Mouse (Mus musculus): ENCODE data around the gene Fam169b.
A peak's percentile ranks its signal among the peaks of the same experiment; 100 is the strongest.

Gene Fam169b

DNA sequence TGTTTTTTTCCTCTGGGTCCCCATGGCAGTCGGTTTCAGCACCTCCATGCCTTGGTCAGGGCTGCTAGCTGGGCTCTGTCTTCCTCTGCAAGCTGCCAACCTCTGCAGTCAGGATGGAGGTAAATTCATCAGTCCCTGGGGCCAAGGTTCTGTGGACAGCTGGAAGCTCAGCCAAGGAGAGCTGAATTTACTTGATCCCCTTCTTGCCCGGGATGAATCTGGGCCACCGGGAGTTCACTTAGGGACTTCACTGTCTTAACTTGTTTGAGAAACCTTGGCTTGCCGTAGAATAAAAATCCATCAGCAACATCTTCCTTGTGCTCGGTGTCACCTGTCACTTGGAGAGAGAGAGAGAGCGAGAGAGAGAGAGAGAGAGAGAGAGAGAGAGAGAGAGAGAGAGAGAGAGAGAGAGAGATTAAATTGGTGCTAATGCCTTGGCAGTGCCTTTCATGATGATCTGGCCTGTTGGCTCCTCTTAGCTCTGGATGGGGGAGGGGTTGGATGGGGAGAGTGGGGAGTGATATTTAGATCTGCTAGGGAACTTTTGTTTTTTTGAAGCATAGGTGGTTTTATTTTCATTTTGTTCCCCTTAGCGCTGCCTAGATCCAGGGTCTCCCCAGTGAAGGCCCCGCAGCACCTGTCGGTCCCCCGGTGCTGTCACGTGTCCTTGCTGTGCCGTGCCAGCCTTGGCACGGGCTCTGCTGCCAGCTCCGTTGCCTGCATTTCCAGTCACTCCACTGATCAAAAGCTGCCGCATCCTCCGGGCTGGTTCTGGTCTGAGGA, 44.6 kb downstream of the Fam169b start:
- DNase-seq (ENCODE audit: low spot score in 2 of 2), result peak in 1 of 2 experiments; percentile 48

DNA sequence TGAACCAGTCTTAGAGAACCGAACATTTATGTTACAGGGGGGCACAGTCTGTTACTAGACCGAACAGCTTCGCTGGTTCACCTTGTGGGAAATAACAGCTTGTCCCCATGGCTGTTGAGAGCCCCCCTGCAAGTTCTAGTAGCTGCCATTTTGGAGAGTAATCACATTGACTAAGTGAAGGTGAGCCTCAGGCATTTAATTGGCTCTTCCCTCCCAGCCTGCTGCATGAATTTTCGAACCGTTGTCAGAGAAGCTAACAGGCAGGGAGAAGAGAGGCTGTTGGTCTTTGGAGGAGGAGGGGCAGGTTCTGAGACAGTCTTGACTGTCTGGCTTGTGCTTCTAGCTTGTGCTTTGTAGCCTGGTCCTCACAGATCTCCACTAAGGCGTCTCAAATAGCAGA, 45.3 kb downstream of the Fam169b start:
- peak in 1 of 2 experiments; percentile 6 for DNase-seq (ENCODE audit: low spot score in 2 of 2)

DNA sequence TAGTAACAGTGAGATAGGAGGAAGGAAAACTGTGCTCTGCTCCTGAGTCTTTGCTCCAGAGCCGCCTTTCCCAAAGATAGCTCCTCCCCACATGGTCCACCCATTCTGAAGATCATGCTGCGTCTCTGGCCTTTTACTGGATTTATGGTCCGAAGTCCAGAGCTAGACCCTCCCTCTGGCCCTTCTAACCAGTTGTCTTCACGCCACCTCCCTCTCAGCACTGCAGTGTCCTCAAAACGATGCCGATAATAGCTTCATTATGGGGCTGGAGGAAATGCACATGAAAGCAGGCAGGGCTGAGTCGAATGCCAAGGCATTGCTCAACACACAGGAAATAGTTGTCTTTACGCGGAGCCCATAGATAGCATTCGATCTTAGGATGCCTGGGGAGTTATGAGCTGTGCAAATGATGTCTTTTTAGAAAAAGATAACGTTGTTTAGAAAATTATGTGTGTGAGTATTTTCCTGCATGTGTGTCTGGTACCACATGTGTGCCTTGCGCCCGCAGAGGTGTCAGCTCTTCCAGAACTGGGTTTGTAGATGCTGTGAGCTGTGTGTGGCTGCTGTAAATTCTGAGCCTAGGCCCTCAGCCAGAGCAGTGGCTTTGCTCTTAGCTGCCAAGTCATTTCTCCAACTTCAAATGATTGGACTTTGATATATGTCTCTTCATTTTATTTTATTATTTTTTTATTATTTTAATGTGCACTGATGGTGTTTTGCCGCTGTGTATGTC, 46.6 kb downstream of the Fam169b start:
- DNase-seq (ENCODE audit: low spot score in 2 of 2), result no peak

DNA sequence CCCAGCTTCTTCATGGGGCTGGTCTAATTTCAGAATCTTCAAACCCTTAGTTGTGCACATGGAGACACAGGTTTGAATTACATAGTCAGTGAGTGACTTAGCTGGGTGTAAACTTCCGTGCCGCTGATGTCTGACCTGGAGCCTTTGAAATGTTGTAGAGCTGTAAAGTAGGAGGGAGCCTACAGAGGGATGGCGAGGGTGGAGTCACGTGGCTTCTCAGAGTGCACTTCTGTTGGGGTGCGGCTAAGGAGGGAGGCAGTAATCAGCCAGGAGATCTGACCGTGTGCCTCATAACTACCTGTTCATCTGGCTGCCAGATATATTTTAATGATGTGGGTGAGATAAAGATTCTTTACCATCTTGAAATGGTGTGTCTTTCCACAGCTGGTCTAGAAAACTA, 49.4 kb downstream of the Fam169b start:
- DNase-seq (ENCODE audit: low spot score in 2 of 2), result no peak

DNA sequence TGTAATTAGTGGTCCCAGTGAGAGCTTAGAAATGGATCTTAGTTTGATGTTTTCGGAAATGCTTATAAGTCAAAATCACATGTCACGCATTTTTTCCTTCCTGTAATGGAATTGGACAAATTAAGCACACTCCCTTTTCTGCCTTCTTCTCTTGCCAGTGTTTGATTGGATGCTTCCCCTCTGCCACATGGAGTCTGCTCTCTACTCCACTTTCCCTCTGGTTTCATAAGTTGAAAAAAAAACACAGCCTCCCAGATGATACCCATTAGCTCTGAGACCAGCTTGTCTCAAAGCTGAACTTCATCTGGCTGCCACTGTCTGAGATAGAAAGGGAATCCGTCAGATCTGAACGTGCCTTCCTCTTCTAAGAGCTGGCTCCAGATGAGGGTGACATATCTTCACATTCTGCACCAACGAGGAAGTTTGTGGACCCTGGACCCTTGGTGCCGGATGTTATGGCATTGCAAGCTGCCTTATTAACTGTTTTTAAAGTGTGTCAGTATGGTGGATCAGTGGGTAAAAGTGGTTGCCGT, 52.6 kb downstream of the Fam169b start:
- DNase-seq (ENCODE audit: low spot score in 2 of 2), result no peak

DNA sequence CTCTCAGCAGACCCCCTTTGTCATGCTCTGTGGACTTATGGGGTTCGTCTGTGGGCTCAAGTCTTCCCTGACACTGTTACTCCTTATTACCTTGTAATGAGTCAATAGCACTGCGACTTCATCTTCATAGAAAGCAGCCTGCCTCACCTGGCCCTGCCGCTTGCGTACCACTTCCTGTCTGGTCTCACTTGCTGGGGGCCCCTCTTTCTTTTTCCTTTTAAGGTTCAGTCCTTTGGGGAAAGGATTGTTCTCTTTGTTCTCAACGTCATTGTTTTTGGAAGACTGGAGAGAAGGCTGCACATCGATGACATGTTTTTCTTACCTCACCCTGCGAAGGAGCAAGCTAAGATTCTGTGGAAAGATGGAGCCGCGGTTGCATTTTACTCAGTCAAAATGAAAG, 55.4 kb downstream of the Fam169b start:
- DNase-seq (ENCODE audit: low spot score in 2 of 2), result no peak

DNA sequence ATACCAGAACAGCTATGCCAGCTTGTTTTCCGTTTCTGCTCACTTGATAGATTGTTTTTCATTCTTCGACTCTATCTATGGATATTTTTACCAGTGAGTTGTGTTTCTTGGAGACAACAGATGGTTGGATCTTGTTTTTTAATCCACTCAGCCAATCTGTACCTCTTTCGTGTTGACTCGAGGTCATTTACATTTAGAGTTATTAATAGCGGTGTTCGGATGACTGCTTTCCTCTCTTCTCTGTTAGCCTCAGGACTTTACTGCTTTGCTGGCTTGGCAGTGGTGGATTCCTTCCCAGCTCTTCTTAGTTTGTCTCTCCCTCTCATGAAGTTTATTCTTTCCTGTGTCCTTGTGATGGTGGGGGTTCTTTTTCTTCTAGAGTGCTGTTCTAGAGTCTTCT, 59.2 kb downstream of the Fam169b start:
- DNase-seq (ENCODE audit: low spot score in 2 of 2), result no peak

DNA sequence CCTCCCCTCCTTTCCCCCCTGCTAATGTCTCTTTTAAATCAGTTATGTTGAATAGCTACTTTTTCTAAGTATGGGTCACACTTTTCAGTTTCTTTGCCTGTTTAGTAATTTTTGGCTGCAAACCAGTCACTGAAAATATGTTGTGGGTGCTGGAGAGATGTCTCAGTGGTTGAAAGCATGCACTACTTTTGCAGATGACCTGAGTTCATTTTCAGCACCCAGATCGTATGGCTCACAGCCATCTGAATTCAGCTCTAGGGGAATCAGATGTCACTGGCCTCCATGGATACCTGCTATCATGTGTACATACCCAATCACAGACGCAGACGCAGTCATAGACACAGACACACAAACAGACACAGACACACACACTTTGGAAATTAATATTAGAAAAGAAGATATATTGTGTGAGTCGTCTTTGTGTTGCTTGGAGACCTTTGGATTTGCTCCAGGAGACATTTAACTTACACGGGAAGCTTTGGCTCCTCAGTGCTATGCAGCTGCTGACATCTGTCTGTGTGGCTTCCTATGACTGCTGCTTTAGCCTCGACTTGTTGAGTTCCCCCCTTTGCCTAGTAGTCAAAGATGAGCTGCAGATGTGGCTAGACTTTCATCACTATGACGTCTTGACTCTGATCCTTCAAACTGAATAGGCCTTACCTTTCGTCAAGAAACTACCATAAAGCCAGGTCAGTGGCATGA, 63.6 kb downstream of the Fam169b start:
- no peak for DNase-seq (ENCODE audit: low spot score in 2 of 2)

DNA sequence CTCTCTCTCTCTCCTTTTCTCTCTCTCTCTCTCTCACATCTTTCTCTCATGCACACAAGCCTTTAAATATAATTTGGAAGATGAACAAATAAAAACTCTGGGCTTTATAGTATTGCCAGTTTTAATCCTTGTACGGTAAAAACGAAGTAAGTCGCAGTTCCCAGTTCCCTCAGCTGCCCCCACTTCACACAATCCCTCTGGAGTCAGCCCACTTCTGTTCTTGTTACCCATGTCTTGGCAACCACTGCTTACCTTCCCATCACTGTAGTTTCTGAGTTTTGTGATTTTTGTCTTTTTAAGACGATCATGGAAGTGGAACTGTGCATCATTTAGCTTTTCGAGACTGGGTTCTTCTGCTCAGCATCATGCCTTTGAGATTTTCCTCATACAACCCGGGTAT, 65.0 kb downstream of the Fam169b start:
- no peak for DNase-seq (ENCODE audit: low spot score in 2 of 2)

DNA sequence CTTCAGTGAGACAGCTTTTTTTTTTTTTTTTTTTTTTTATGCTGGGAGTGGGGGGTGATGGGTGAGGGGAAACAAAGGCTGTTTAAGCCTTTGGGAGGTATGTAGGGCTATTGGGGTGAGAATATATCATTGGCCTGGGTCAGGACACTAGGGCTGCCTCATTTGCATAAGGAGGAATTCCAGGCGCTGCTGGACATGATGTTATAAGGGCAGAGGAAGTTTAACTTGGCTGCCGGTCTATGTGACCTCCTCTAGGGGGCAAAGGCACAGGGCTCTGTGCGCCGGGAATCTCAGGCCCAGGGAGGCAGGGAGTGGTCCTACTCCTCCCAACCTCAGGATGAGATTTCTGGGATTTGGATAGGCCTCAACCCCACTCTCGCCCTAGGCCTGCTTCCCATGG, 70.9 kb downstream of the Fam169b start:
- DNase-seq (ENCODE audit: low spot score in 2 of 2), result no peak

DNA sequence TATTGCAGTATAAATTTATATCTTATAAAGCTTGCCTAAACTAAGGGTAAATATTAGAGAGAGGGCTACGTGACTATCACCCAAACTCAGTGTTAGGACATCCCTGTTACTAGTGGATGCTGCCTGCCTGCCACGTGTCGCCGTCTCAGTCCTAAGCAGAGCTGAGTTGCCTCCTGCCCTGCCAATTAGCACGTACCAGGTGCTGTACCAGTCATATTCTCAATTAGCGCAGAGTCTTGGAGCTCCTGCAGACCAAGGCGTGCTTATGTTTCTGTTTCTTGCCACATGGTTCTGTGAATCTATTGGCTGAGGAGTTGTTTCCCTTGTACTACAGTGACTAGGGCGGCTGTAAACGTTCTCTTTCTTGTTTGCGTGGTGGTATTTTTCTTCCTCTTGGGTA, 72.3 kb downstream of the Fam169b start:
- DNase-seq (ENCODE audit: low spot score in 2 of 2), result no peak

DNA sequence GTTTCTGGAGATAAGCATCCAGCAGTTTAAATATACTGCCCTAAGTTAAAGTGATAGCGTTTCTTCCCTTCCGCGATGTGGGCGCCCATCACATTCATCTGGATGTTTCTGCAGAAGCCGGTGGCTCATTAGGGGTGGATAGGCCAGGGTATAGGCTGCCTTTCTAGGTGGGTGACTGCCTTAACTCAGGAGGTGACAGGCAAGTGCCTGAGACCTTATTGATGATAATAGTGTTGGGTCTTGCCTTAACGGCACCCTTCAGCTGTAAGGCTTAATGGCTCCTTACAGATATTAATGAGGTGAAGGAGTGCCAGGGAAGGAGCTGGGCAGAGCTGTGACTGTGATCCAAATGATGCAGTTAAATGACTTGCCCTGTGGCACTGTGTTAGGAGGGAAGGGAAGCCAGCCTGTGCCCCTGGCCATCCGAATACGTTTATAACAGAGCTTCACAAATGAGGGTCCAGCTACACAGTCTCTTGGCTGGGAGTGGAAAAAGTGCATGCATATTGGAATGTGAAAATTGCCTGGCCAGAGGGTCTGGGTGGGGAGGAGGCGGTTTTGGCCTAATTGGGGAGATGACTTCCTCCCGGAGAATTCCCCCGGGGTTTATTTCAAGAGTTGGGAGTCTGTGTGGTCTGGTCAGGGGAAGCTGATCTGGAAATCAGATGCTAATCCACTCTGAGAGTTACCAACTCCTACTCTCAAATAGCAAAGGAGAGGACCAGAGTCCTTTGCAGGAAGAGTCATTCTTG, 81.9 kb downstream of the Fam169b start:
- DNase-seq (ENCODE audit: low spot score in 2 of 2), result no peak

DNA sequence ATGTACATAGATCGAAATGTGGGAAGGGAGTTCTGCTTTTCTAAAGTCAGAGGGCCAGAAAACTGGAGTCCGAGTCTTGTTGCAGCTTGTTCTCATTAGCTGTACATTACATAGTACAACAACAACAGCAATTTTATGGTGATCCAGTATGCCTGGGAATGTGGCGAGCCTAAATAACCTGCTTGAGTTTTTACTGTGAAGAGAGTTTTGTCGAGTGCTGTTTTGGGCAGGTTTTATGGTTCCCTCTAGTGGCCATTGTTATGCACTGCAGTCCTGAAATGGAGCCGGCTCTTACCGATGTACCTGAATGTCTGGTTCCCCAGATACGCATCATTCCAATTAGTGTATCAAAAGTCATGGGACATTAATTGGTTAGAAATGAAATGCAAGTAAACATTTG, 83.8 kb downstream of the Fam169b start:
- DNase-seq (ENCODE audit: low spot score in 2 of 2), result peak; percentile 70 to 76

DNA sequence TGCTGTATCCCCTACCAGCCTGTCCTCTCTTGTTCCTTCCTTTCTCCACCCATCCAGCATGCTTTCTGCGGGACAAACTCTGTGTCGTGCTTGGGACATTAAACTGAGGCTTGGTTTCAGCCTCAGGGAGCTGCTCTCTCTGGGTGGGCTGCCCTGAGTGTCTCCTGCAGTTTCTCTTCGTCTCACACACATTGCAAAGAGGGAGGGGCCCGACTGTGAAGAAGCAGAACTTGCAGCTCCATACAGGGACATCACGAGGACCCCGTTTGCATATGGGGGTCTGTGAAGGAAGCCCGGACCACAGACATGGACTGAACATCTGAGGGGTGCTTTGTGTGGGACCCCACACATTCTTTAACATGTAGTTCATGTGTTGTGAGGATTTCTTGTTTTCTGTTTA, 89.0 kb downstream of the Fam169b start:
- DNase-seq (ENCODE audit: low spot score in 2 of 2), result no peak

DNA sequence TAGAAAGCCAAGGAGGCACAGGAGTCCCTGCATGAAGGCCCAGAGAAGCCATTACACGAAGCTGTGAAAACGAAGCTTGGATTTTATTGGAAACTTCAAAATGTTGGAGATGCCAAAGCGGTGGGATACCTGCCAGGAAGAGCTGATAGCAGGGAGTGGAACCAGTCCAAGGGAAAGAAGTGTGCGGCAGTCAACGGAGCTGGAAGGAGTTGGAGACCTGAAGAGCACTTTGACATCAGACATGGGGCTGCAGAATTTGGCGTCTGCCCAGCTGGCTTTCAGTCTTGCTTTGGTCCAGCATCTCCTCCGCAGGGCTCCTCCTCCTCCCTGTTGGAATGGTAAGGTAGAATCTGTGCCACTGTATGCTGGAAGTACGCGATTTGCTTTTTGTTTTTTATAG, 92.1 kb downstream of the Fam169b start:
- peak; percentile 57 to 63 for DNase-seq (ENCODE audit: low spot score in 2 of 2)

DNA sequence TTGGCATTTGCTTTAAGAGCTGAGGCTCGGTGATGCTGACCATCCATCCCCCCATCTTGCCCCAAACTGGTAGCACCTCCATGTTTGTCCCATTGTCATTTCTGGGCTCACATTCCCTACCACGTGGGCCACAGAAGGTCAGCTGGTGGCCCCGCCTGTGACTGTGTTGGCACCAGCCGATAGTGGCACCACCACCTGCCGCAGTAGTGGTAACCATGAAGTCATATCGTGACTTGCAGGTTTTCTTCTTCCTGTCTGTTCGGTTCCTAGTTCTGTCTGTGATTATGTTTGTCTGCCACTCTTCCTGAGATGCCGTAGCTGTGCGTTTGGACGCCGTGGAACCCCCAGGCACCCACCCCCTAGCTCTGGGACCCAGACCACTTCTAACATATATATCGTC, 95.3 kb downstream of the Fam169b start:
- no peak for DNase-seq (ENCODE audit: low spot score in 2 of 2)

DNA sequence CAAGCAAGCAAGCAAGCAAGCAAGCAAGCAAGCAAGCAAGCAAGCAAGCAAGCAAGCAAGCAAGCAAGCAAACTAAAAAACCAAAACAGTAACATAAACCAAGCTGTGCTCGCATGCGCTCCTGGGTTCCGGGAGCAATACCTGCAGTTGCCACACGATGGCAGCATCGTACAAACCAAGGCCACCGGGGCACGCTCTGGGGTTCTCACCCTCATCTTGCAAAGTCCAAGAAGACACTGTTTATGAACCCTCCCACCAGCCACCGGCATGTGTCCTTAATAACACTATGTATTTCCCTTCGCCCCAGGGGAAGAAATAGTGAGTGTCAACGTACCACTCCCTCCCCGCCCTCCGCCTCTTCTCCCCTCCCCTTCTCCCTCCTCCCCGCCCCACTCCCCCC, 96.1 kb downstream of the Fam169b start:
- peak; percentile 67 to 81 for DNase-seq (ENCODE audit: low spot score in 2 of 2)

DNA sequence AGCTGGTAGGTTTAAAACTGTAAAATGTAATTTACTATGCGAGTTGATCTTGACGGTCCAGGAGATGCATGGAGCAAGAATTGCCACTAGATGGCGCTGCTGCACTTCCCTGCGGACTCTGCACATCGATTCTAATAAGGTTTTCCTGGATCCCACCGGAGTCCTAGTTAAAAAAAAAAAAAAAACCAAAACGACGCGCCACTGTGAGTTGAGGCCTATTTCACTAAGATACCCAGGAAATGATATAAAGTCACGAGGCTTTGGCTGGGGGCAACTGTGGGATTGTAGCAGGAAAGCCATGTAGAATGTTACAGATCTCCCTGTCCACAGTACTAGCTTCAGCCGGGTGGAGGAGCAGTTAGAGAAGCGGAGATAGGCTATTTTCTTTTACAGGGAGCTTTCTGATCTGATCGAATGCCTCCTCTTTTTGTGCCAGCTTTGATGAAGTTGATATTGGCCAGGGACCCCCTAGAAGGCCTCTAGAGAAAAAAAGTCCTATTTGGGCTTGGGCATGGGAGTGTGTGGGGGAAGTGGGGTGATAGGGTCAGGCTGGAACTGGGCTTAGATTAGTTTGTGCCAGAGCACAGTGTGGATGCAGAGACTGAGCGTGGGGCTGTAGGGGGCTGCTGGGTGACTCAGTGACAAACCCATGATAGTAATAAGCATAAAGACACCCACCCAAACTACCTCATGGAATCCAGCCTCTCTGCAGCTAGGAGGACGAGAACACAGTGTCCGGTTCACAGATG, 100.6 kb downstream of the Fam169b start:
- DNase-seq (ENCODE audit: low spot score in 2 of 2), result peak; percentile 77 to 84

DNA sequence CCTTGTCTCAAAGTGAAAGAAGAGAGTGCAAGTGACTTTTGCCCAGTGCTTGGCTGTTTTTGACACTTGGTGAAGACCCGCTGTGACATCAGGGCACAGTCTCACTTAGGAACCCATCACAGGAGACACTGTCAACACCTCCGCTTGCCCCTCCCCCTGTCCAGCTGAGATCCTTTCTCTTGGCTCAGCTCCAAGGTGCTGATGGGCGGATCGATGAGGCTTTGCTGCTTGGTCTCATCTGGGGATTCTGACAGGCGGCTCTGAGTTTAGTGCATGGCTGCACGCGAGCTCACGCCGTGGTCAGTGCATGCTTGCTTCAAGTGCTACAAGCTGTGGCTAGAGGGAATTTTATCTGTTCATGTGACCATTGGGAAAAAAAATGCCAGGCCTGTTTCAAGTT, 108.5 kb downstream of the Fam169b start:
- no peak for DNase-seq (ENCODE audit: low spot score in 2 of 2)

DNA sequence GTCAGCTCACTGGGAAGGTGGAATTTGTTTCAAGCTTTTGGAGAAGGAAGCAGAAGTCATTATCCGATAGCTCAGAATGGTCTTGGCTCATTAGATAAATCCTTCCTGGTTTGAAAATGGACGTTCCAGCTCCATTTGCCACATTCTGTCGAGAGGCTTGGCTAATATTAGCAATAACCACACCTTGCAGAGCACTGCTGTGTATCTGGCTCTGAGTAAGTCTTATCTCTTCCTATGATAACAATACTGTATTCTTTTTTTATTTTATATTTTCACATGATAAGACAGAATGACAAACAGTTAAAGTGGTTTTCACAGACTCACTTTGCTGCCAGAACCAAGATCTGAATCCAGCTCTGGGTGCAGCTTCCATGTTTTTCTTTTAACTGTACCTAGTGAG, 113.1 kb downstream of the Fam169b start:
- no peak for DNase-seq (ENCODE audit: low spot score in 2 of 2)

DNA sequence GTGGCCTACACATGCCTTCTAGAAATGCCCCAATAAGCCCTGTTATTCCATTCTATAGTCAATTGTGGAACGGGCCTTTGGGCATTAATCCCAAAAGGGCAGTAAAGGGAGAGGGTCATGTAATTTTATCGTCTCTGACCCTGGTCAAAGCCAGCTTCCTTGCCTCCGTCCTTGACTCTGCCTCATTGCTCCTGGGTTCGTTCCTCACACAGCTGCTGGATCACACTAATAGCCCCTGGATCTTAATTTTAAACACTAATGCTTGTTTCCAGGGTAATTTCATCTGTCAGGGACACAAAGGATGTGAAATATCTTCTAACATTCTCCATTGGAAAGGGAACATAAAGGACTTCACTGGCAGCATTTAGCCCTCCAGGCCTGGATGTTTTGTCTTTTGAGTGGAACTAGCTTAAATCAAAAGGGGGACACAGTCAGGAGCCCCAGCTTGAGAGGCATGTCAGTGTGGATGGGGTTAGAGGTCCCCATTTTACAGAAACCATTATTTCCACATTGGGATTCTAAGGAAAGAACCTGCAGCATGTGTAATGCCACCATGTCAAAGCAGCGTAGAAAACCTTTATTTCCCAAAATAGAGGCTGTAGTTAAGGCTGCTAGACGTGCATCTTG, 122.2 kb downstream of the Fam169b start:
- DNase-seq (ENCODE audit: low spot score in 2 of 2), result no peak
